Mouse (Mus musculus): Measurements from ENCODE around the gene Mllt6. TPM values are rescaled to one million over a fixed set of nuclear protein-coding genes. Genes with fewer than 3 reads are reported as not detected.
A peak's percentile ranks its signal among the peaks of the same experiment; 100 is the strongest.
"Not testable (repeated sequence)": the region's sequence is repeated elsewhere in the genome, so short reads cannot be mapped to it uniquely, and the experiment has no call there.

The Mllt6 gene
- polyA plus RNA-seq, 2 experiments from 2014 or later, result 13.9 to 15.2 TPM

DNA sequence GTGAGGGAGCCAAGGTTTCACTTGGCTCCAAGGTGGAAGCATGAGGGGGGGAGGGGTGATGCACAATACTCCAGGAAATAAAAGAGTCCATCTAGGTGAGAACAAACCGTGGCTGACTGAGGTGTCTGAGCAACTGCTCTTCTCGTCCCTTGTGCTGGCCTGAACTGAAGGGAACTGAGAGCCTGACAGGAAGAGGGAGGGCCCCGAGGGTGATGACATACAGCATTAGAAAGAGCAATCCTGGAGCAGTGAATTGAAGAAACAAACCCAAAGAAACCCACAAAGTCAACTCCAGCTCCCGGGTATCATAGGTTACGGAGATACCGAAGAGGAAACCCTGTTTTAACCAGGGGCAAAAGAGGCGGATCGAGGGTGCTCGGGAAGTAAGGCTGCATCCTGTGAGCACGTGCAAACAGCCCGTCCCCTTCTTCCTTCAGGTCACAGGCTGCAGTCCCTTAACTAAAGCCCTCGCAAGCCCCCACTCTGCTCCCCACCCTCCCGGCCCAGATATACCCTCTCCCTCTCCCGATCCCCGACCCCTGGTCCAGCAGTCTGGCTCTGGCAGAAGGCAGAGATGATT is 55.2 kb downstream of the Mllt6 start:
- ATAC-seq, result peak; percentile 25

DNA sequence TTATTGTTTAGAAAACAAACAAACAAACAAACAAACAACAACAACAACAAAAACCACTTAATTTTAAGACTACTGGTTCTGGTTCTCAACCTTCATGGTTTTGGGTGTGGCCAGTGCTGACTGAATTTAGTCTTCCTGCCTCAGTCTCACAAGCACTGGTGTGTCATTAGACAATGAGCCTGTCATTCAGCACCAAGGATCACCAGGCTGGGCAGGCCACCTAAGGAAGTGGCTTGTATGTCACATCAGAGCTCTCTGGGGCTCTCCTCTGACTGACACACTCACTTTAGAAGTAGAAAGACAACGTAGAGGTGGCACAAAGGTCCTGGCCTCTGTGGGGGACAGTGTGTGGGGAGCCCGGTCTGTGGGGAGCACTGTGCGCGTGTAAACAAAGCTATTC is 55.8 kb downstream of the Mllt6 start:
- ATAC-seq, result peak; percentile 85

GRCm38 (mm10) chr11:97721338-97721737 is 58.1 kb downstream of the Mllt6 start:
- no peak for ATAC-seq

DNA sequence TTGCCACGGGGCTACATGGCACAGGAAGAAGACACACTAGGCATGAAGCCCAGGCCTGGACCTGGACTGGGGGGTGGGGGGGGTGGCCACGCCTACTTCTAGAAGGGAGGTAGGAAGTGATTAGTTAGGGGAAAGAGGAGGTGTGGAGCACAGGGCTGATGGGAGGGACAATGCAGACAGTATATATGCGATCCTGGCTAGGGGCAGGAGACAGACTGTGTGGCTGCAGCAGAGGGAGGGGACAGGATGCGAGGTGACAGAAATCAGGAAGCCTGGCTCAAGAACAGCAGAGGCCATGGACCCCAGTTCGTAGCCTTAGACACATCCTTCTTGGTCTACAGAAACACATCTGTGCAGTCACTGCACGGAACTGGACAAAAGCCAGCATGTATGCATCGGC is 60.5 kb downstream of the Mllt6 start:
- no peak for ATAC-seq

DNA sequence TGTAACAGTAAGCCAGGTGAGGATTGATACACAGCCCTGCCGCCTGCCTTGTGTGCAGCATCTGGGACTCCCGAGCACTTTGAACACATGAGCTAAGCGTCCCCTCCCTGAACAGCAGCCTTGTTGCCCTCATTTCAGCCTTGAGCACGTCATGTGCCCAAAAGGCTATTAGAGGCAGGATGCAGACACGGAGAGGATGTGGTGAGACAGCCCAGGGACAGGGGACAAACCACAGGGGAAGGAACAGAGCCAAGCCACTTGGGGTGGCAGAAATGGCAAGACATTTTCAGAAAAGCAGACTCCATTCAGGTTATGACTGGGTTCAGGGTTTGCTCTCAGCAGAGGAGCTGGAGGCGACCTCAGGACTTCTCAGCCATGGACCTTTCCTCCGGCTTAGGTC is 65.1 kb downstream of the Mllt6 start:
- peak; percentile 98 for ATAC-seq

DNA sequence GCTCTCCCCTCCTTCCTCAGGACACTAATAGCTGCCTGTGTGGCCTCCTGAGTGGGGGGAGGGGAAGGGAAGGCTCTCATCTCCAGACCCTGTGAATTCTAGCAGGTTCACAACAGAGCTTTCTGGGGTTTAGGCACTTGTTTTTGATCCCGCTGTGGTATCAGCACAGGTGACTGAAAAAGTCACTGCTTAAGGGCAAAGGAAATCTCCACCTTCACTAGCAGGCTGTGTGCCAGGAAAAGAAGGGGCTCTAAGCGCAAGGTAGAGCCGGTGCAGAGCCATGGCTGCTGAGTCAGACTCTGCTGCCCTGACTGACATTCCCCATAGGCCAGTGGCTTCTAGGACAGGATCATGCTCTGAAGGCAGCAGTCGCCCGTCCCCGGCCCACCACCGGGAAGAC is 65.5 kb downstream of the Mllt6 start:
- ATAC-seq, result peak; percentile 8

DNA sequence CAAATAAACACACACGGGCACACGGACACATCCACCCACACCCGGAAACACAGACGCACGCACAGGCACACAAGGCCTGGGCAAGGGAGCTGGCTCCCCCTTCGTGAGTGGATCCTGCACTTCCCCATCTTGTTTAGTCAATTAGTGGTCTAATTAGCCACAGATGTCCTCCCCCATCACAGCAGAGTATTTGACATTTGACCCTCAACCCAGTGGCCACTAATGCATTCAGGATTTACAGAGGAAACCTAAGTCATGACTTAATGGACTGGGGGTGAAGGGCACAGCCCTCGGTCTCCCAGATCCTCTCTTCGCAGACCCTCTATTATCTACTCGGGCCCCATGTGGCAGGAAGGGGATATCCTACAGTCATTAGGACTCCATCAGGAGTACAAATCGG is 70.5 kb downstream of the Mllt6 start:
- ATAC-seq, result no peak

DNA sequence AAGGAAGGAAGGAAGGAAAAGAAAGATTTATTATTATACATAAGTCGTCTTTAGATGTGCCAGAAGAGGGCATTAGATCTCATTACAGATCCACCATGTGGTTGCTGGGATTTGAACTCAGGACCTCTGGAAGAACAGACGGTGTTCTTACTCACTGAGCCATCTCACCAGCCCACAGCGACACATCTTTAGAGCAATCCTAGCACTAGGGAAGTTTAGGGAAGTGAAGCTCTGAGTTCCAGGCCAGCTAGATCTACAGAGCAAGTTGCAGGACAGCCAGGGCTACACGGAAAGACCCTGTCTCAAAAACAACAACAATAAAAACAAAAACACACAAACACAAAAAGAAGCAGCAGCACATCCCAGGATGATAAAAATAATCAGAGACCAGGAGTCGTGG is 71.6 kb downstream of the Mllt6 start:
- not testable (repeated sequence) for ATAC-seq

Other genes with a start within 250 kb of the Mllt6 start
- not detected for gene Arhgap23, start 247.9 kb upstream of the Mllt6 start, polyA plus RNA-seq (2017; shearing (Covaris generic))
- gene 4933428G20Rik, start 163.1 kb upstream of the Mllt6 start, polyA plus RNA-seq (2017; shearing (Covaris generic)), result not detected
- gene Srcin1, start 87.2 kb upstream of the Mllt6 start, polyA plus RNA-seq (2017; shearing (Covaris generic)), result not detected
- gene Epop, start 33.7 kb upstream of the Mllt6 start, polyA plus RNA-seq (2017; shearing (Covaris generic)), result under 1 TPM; 0.40 to 0.61 TPM
- gene Cisd3, start 22.4 kb downstream of the Mllt6 start, polyA plus RNA-seq (2017; shearing (Covaris generic)), result 10 to 100 TPM; 91.3 to 99.5 TPM
- gene Pcgf2, start 37.1 kb downstream of the Mllt6 start, polyA plus RNA-seq (2017; shearing (Covaris generic)), result 1 to 10 TPM; 3.1 to 4.7 TPM
- 100 to 1,000 TPM; 422 to 486 TPM for gene Psmb3, start 40.0 kb downstream of the Mllt6 start, polyA plus RNA-seq (2017; shearing (Covaris generic))
- gene Pip4k2b, start 81.3 kb downstream of the Mllt6 start, polyA plus RNA-seq (2017; shearing (Covaris generic)), result 1 to 10 TPM; 2.0 to 2.3 TPM
- gene Cwc25, start 103.1 kb downstream of the Mllt6 start, polyA plus RNA-seq (2017; shearing (Covaris generic)), result 10 to 100 TPM; 21.3 to 22.8 TPM
- gene 1700001P01Rik, start 112.5 kb downstream of the Mllt6 start, polyA plus RNA-seq (2017; shearing (Covaris generic)), result under 1 TPM in 1 of 2 experiments, not detected in 1; 0.74 TPM
- 1,000 to 10,000 TPM; 1,077 to 1,095 TPM for gene Rpl23, start 119.0 kb downstream of the Mllt6 start, polyA plus RNA-seq (2017; shearing (Covaris generic))
- 10 to 100 TPM; 44.4 to 52.4 TPM for gene Lasp1, start 135.6 kb downstream of the Mllt6 start, polyA plus RNA-seq (2017; shearing (Covaris generic))
- 1 to 10 TPM; 1.6 to 1.7 TPM for gene B230217C12Rik, start 177.4 kb downstream of the Mllt6 start, polyA plus RNA-seq (2017; shearing (Covaris generic))
- under 1 TPM; 0.29 to 0.74 TPM for gene Fbxo47, start 220.7 kb downstream of the Mllt6 start, polyA plus RNA-seq (2017; shearing (Covaris generic))

All from activated CD4-positive, CD25-positive, alpha-beta regulatory T cell, adult 4 months (primary cell).